Mouse (Mus musculus) ES-Bruce4 (cell line): ENCODE measurements around the gene Nudt8. TPM values are rescaled to one million over a fixed set of nuclear protein-coding genes. Genes with fewer than 3 reads are reported as not detected.

ENCODE experiments used
- H3K27ac ChIP-seq: 2 replicates; pipeline ENCODE4 v1.5.1; 2012; ENCODE audit warnings: low read length, inconsistent platforms; ENCODE audit not compliant: insufficient read depth
- H3K27me3 ChIP-seq: 2 replicates; pipeline ENCODE4 v1.6.1; 2012; ENCODE audit warnings: mild to moderate bottlenecking, low read length, inconsistent platforms; ENCODE audit not compliant: control insufficient read depth, poor library complexity, insufficient read depth, severe bottlenecking
- H3K36me3 ChIP-seq: 2 replicates; pipeline ENCODE4 v1.6.1; 2012; ENCODE audit warnings: inconsistent platforms, mild to moderate bottlenecking, low read length, moderate library complexity; ENCODE audit not compliant: control insufficient read depth, poor library complexity, insufficient read depth, severe bottlenecking
- H3K4me1 ChIP-seq: one replicate; pipeline ENCODE4 v1.8.1; 2011; ENCODE audit warnings: low read length; ENCODE audit not compliant: control insufficient read depth, insufficient read depth
- H3K4me3 ChIP-seq: 2 replicates; pipeline ENCODE4 v1.5.1; 2011; ENCODE audit warnings: low read depth, mild to moderate bottlenecking, low read length
- H3K9ac ChIP-seq: 2 replicates; pipeline ENCODE4 v1.6.1; 2012; ENCODE audit warnings: low read depth, mild to moderate bottlenecking, inconsistent platforms; ENCODE audit not compliant: poor library complexity, severe bottlenecking
- H3K9me3 ChIP-seq: replicated peaks from 2 replicates; pipeline ENCODE4 v1.6.1; 2012; ENCODE audit warnings: mild to moderate bottlenecking, low read length, inconsistent platforms; ENCODE audit not compliant: control insufficient read depth, poor library complexity, insufficient read depth, severe bottlenecking
- CTCF ChIP-seq: IDR thresholded peaks from one replicate; pipeline ENCODE4 v1.8.1; 2011; ENCODE audit warnings: low read depth, low read length
- EP300 ChIP-seq: IDR thresholded peaks from 2 replicates; pipeline ENCODE4 v1.6.1; 2011; ENCODE audit warnings: low read depth, low read length; ENCODE audit not compliant: insufficient read depth
- POLR2A ChIP-seq: IDR thresholded peaks from one replicate; pipeline ENCODE4 v1.8.1; 2011; ENCODE audit warnings: low read length; ENCODE audit not compliant: insufficient read depth
- polyA plus RNA-seq: library from polyadenylated mRNA; stranded (reverse); fragments of >200 nt; gene quantifications from 2 replicates; pipeline ENCODE4 v1.2.4, GENCODE M21; 2011; ENCODE audit warnings: low read depth; ENCODE audit not compliant: missing spikeins, insufficient read depth, insufficient read length

The Nudt8 gene
- polyA plus RNA-seq, 1 experiment = 17.3 TPM

- H3K4me1 ChIP-seq = peaks cover 2% of the 10 kb centered on the region
- no peaks in the 10 kb centered on the region for H3K9me3 ChIP-seq
- no peak overlapping the region for H3K9ac ChIP-seq
- H3K27me3 ChIP-seq = no peaks in the 10 kb centered on the region
- no peaks in the 10 kb centered on the region for H3K36me3 ChIP-seq
- H3K27ac ChIP-seq = no peak overlapping the region
- no peak for TF ChIP-seq EP300
- TF ChIP-seq CTCF = no peak
- TF ChIP-seq POLR2A = no peak
- H3K4me3 ChIP-seq = no peak overlapping the region
Measured at GRCm38 (mm10) chr19:3980917-3981316, 19.5 kb upstream of the Nudt8 start.

- no peak overlapping the region for H3K27ac ChIP-seq
- no peak for TF ChIP-seq EP300
- TF ChIP-seq POLR2A = no peak
- TF ChIP-seq CTCF = no peak
- H3K4me3 ChIP-seq = no peak overlapping the region
- H3K9ac ChIP-seq = no peak overlapping the region
- H3K36me3 ChIP-seq = no peaks in the 10 kb centered on the region
- H3K27me3 ChIP-seq = no peaks in the 10 kb centered on the region
- no peaks in the 10 kb centered on the region for H3K9me3 ChIP-seq
- H3K4me1 ChIP-seq = peaks cover 4% of the 10 kb centered on the region
Measured at GRCm38 (mm10) chr19:3983527-3984200, 16.7 kb upstream of the Nudt8 start.

GRCm38 (mm10) chr19:3985261-3985681 is 15.1 kb upstream of the Nudt8 start:
- TF ChIP-seq POLR2A (no peak), EP300 (no peak), CTCF (no peak)

GRCm38 (mm10) chr19:3986334-3986733 is 14.0 kb upstream of the Nudt8 start, which contains the start of gene Acy3:
Acy3 (plus strand) TSS chr19:3986570.
- Histone ChIP-seq H3K9me3 (no peaks in the 10 kb centered on the region), H3K9ac (no peak within 1 kb of the TSS), H3K36me3 (no peaks in the 10 kb centered on the region), H3K4me1 (peaks cover 4% of the 10 kb centered on the region), H3K27me3 (no peaks in the 10 kb centered on the region), H3K4me3 (no peak within 1 kb of the TSS; the same call in 1 of the 2 replicates), H3K27ac (no peak within 1 kb of the TSS)
- TF ChIP-seq POLR2A = peak; percentile 85
- no peak for TF ChIP-seq CTCF

More at GRCm38 (mm10) chr19:3985261-3985681, 15.1 kb upstream of the Nudt8 start:
- Histone ChIP-seq H3K27me3 (no peaks in the 10 kb centered on the region), H3K9ac (no peak overlapping the region), H3K27ac (no peak overlapping the region), H3K36me3 (no peaks in the 10 kb centered on the region), H3K9me3 (no peaks in the 10 kb centered on the region), H3K4me1 (peaks cover 4% of the 10 kb centered on the region), H3K4me3 (no peak overlapping the region)

GRCm38 (mm10) chr19:3988066-3988465 is 12.3 kb upstream of the Nudt8 start:
- Histone ChIP-seq H3K9me3 (no peaks in the 10 kb centered on the region), H3K27ac (no peak overlapping the region)

GRCm38 (mm10) chr19:3988750-3989149 is 11.6 kb upstream of the Nudt8 start:
- H3K27me3 ChIP-seq = no peaks in the 10 kb centered on the region
- H3K4me3 ChIP-seq = no peak overlapping the region
- no peaks in the 10 kb centered on the region for H3K9me3 ChIP-seq
- no peaks in the 10 kb centered on the region for H3K36me3 ChIP-seq
- TF ChIP-seq EP300 = no peak
- peak; percentile 32 for TF ChIP-seq CTCF
- no peak for TF ChIP-seq POLR2A
- no peak overlapping the region for H3K27ac ChIP-seq
- peaks cover 3% of the 10 kb centered on the region for H3K4me1 ChIP-seq
- no peak overlapping the region for H3K9ac ChIP-seq

More at GRCm38 (mm10) chr19:3988066-3988465, 12.3 kb upstream of the Nudt8 start:
- Histone ChIP-seq H3K4me3 (no peak overlapping the region), H3K9ac (no peak overlapping the region), H3K27me3 (no peaks in the 10 kb centered on the region), H3K4me1 (peaks cover 4% of the 10 kb centered on the region), H3K36me3 (no peaks in the 10 kb centered on the region)
- TF ChIP-seq EP300 = no peak
- TF ChIP-seq POLR2A = no peak
- TF ChIP-seq CTCF = no peak
